Mouse (Mus musculus): ENCODE results near the gene Fam222b.
A peak's percentile ranks its signal among the peaks of the same experiment; 100 is the strongest.
"Not testable (repeated sequence)": the region's sequence is repeated elsewhere in the genome, so short reads cannot be mapped to it uniquely, and the experiment has no call there.

Fam222b gene

DNA sequence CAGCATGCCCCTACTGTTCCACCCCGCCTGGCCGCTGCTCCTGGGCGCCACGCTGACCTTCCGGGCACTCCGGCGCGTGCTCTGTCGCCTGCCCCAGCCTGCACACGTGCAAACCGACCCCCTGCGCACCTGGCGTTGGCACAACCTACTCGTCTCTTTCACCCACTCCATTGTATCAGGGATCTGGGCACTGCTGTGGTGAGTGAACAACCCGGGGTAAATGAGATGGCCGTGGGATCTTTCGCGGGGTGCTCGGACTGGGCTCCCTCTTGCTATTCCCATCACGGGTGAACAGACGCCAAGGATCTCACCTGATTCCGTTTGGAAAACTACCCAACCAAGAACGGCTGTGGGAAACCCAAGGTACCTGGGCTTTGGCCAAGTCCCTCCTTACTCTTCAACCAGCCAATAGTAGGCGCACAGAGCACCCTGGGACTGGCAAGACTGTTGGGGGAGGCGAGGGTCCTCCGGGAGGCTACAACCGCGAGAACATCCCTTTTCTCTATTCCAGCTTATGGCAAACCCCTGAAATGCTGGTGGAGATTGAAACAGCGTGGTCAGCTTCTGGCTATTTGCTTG is 84.5 kb downstream of the Fam222b start:
- DNase-seq (ENCODE audit: extremely low spot score, low spot score), result no peak

DNA sequence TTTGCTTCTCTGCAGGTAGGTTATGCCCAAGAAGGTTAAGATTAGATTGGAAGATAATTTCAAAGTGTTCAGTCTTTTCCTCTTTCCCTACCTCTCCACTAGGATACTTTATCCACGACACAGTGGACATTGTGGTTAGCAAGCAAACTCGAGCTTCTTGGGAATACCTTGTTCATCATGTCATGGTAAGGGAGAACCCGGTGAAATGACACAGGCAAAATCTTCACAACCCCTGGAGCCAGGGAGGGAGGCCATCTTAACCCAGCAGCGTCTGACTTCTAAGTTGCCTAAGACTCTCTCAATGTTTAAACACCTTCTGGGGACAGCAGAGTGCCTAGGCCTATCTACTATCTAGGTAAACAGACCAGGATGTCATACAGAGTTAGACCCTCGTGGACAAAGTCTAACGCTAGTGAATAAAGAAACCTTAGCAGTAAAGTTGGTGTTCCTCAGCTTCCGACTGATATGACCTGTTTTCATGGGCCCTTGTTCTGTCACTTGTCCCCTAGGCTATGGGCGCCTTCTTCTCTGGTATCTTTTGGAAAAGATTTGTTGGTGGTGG is 85.1 kb downstream of the Fam222b start:
- no peak for DNase-seq (ENCODE audit: extremely low spot score, low spot score)

DNA sequence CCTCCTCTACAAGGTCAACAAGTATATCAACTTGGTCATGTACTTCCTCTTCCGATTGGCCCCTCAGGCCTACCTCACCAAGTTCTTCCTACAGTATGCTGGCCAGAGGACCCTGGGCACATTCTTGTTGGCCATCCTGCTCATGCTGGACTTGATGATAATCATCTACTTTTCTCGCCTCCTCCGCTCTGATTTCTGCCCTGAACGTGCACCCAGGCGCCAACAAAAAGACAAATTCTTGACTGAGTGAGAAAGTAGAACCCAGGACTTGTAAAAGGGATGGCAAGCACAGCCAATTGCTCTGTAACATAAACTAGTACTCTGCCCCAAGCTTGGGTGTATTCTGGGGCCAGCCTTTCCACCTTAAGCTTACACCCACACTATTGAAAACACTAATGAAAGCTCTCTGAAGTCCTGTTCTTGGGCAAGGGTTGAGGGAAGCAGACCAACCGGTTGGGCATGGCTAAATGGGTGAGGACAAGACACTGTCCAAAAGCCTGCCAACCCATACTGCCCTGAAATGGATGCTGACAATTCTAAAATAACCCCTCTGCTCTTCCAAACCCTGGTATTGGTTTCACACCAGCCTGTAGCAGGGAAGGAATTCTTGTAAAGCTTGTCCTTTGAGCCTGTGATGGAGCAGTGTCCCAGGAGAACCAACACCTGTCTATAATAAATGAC is 85.8 kb downstream of the Fam222b start:
- DNase-seq (ENCODE audit: extremely low spot score, low spot score), result no peak

DNA sequence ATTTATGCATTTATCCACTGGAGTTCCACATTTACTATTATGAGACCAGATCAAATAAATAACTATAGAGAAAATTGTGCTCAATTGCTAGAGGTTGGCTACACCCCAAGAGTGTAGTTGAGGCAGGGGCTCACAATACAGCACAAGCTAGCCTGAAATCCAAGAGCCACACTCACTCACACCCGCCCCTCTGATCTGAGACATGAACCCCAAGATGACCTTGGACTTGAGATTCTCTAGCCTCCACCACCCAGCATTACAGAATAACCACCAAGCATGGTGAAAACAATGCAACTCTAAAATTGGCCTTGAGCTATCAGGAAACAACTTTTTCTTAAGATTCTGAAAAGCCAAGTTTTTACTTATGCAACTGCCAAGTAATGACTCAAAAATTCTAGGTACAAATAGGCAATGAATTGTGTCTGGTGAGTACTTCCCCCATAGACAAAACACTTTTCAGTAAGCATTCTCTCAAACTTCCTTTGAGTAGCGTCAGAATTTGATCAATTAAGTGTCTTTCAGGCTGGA is 87.4 kb downstream of the Fam222b start:
- DNase-seq (ENCODE audit: extremely low spot score, low spot score), result no peak

DNA sequence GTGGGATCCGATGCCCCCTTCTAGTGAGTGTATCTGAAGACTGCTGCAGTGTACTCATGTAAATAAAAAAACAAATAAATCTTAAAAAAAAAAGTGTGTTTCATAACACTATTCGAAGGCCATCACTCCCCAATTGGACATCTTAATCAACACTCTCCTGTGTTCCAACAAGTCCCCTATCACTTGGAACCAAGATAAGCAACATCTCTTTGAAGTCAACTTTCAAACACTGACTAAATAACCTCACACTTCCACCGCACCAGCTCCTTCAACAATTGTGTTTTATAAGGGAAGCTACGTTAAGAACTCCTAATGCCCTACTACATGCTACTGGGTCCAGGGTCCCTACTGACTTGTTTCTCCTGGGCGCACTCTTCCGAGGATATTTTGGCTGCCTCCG is 88.0 kb downstream of the Fam222b start:
- DNase-seq (ENCODE audit: extremely low spot score, low spot score), result no peak

DNA sequence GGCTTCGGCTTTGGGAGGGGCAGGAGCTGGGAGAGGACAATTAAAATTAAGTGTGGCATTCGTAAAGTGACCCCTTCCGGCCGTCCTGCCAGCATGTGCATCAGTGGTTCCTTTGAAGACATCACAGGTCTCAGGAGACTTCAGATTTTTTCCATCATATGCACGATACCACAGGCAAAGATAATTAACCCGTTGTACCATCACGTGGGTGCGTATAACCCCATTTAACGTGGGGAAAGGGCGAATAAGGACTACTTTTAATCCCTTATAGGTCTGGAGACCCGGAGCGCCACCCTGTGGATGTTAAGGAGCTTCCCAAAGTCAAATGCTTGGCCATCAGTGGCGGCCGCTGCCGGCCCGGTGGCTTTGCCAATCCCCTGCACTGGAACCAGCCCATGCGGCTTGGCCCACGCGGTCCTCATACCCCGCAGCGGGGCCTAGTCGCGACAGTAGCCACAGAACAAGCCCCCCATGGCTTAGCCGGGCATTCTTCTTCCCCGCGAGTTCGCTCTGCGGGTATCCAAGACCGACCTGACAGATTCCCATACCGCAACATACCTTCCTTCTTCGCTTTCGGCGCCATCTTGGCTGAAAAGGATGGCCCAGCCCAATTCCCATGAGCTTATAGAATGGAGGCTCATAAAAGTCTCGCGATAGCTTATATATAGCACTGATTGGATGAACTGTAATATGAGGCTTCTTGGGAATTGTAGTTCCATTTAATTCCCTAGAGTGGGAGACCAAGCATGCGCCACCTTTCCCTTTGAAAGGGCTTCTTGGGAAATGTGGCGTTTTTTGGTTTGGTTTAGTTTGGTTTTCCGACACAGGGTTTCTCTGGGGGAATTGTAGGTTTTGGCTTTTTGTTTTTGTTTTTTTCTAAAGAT is 88.7 kb downstream of the Fam222b start, which contains the start of gene Rpl23a:
Gene Rpl23a, minus strand, starts transcription at position 624 of the 884 bp plus-strand sequence.
- DNase-seq (ENCODE audit: extremely low spot score, low spot score), result peak; percentile 90

DNA sequence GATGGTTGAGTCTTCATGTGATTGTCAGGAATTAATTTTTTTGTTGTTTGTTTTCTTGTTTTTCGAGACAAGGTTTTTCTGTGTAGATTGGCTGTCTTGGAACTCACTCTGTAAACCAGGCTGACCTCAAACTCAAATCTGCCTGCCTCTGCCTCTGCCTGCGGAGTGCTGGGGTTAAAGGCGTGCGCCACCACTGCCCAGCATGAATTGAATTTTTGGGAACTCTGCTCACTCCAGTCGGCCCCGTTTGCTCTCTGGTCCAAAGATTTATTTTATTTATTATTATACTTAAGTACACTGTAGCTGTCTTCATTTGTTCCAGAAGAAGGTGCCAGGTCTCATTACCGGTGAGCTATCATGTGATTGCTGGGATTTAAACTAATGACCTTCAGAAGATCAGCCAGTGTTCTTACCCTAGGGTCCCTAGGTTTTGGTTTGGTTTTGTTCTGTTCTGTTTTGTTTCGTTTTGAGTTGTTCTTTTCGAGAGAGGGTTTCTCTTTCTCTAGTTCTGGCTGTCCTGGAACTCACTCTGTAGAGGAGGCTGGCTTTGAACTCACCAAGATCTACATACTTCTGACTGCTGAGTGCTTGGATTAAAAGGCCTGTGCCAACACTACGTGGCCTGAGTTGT is 89.5 kb downstream of the Fam222b start:
- DNase-seq (ENCODE audit: extremely low spot score, low spot score), result no peak

DNA sequence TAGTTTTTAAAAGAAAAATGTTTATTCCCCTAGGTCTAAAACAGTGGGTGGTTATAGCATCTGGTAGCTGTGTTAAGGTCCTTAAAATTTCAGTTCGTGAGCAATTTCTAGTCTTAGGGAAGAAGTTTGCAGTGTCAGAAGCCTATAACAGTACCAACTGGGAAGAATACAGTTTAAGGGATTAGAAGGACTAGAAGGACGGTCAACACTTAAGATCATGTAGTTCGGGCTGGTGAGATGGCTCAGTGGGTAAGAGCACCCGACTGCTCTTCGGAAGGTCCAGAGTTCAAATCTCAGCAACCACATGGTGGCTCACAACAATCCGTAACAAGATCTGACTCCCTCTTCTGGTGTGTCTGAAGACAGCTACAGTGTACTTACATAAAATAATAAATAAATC is 90.2 kb downstream of the Fam222b start:
- DNase-seq (ENCODE audit: extremely low spot score, low spot score), result not testable (repeated sequence)

DNA sequence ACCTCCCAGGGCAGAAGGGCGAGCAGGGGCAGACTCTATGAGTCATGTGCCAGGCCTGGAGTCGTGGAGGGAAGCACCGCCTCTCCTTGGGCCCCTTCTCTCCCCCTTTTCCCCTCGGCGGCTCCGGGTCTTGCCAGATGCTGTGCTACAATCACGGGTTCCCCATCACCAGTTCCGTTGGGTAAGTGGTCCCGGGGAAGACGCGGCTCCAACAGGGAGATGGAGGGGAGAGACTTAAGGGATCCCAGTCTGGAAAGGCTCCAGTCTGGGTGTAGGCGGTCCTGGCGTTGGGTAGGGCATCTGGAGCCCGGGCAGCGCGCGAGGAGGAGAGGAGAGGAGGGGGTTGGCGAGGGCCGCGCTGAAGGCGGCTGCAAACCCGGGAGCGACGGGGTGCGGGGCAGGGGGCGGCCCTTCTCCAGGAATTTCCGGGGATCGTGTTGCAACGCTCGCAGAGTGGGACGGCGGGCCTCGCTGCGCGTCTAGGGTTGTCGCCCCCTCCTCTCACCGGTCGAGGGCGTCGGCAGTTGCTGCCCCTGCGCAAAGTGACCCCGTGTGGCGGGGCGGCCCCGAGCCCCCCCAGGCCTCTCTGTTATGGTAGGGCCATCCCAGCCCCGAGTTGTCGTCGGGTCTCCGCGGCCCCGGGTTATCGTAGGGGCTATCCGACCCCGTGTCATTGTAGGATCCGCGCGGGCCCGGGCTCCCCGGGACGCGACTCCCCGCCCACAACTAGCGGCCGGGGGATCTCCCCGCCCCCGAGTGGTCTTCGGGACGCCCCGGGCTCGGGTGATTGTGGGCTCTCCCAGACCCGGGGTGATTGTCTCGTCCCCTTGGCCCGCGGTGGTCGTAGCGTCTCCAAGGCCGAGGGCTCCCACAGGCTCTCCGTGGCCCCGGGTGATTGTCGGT is 94.1 kb downstream of the Fam222b start, which contains the start of gene Rab34:
Gene Rab34, plus strand, starts transcription at position 100 of the 903 bp plus-strand sequence.
- peak; percentile 88 for DNase-seq (ENCODE audit: extremely low spot score, low spot score)

DNA sequence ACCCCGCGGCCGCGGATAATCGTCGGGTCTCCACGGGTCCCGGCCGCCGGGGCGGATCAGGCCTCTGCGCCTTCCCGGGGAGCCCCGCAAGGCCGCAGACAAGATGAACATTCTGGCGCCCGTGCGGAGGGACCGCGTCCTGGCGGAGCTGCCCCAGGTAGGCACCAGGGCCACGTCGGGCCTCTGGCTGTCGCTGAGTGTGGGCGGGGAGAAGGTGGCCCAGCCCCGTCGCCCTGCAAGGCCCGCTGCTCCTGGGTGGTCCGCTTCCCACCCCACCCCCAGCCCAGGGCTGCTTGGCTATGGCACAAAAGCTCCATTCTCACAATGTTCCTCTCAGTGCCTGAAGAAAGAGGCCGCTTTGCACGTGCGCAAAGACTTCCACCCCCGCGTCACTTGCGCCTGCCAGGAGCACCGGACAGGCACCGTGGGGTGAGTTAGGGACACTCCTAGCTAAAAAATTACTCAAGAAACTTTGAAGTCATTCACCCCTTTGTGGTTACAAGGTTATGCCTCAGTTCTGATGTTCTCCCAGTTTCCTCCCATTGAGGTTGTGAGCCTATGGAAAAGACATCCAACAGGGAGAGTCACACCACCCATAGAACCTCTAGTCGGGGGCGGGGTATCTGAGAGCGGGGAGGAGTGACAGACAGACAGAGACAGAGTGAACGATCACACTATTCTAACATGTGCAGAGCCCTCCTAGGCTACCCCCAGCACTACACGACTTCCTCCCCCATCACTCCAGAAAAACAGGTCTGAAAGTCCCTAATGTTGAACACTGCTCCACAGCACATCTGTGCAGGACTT is 95.0 kb downstream of the Fam222b start:
- peak; percentile 94 for DNase-seq (ENCODE audit: extremely low spot score, low spot score)

DNA sequence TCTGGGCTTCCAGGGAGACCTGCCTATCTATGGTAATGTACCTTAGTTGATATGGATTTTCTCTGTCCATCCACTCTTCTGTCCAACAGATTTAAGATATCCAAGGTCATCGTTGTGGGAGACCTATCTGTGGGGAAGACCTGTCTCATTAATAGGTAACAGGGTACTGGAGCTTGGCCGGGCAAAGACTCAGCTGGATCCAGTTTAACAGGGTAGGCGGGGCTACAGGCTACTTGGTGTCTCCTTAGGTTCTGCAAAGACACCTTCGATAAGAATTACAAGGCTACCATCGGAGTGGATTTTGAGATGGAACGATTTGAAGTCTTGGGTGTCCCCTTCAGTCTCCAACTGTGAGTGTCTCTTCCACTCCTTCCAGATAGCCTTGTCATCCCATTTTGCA is 95.6 kb downstream of the Fam222b start:
- no peak for DNase-seq (ENCODE audit: extremely low spot score, low spot score)

DNA sequence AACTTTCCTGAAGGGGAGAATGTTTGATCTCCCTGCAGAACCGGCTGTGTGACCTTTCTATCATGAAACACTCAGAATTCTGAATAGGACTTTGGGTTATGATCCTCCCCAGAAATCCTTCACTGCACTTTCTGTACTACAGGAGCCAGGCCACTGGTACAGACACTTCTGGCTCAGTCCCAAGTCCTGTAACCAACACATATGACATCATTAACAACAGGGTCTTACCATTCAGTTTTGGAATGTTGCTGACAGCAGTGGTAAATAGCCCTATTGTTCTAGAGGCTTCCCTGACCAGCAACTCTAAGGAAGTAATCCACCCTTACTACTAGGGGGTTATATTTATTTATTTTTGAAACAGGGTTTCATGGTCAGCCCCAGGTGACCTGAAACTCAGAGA is 98.7 kb downstream of the Fam222b start, which contains the start of gene Proca1:
Gene Proca1, plus strand, starts transcription at position 280 of the 400 bp plus-strand sequence.
- DNase-seq (ENCODE audit: extremely low spot score, low spot score), result no peak

DNA sequence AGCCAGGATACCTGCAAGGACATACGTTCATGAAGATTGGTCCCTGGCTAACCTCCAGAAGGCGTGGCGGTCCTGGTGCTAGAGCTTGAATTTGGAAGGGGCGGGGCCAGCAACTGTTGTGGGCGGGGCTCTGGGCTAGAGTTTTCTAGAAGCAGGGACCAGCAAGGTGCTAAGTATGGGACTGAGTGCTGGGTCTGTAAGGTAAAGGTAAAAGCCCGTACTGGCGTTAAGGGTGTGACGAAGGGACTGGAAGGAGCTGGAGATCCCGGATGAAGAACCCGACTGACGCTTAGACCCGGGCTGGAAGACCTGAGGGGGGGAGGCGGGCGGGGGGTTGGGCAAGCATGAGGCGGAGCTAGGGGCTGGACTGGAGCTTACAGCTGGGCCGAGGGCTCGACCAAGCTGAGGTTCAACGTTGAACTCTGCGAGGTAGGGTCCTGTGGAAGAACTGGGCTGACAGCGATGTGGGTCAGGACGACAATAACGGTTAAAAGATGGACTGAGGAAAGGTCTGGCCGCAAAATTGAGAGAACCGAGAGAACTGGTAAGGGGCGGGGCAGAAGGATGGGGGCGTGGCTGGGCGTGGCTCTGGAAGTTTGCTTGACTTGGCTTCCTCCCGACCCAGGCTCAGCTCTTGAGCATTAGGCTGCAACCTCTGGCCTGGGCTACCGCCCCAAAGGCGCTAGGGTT is 100.1 kb downstream of the Fam222b start:
- DNase-seq (ENCODE audit: extremely low spot score, low spot score), result peak; percentile 78

DNA sequence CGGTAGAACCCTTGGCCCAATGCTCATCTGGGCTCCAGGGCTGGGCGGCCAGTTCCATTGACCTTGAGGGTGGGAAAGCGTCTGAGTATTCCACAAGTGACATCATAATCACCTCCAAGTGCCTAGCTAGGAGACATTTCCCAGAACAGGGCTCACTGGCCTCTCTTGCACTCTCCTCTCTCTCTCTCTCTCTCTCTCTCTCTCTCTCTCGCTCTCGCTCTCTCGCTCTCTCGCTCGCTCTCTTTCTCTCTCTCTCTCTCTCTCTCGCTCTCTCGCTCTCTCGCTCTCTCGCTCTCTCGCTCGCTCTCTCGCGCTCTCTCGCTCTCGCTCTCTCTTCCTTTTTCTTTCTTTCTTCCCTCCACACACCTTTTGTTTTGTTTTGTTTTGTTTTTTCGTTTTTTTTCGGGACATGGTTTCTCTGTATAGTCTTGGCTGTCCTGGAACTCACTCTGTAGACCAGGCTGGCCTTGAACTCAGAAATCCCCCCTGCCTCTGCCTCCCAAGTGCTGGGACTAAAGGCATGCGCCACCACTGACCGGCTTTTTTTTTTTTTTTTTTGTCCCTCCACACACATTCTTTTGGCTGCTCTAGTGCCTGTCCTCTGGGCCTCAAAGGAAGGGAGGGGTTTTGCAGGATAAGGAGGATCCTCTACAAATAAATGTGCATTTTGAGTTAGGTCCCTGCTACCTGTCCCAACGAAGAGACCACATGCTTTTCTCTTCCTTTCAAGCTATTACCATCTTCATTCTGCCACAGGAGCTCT is 100.8 kb downstream of the Fam222b start:
- DNase-seq (ENCODE audit: extremely low spot score, low spot score), result no peak

DNA sequence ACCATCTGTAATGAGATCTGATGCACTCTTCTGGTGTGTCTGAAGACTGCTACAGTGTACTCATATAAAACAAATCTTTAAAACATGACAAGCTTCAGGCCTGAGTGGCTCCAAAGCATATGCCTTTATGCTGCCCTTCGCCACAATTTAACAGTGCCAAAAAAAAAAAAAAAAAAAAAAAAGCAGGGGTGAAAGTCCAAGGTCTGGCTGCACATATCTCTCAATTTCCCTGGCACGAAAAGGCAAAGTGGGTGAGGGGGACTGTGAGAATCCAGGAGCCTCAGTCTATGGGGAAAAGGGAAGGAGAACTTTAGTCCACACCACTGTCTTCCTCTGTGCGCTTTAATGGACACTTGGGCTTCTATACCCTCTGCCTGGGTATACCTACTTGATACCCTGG is 107.9 kb downstream of the Fam222b start:
- DNase-seq (ENCODE audit: extremely low spot score, low spot score), result no peak

DNA sequence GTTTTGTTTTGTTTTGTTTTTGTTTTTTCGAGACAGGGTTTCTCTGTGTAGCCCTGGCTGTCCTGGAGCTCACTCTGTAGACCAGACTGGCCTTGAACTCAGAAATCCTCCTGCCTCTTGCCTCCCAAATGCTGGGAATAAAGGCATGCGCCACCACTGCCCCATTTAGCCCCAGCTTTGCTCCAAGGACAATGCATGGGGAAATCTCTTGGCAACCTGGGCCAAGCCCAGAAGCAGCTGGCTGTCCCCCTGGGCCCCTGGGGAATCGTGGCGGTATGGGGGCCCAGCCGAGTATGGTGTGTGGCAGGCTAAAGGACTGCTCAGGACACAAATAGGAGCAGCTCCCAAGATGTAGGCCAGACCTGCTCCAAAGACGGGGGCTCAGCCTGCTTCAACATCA is 109.8 kb downstream of the Fam222b start:
- no peak for DNase-seq (ENCODE audit: extremely low spot score, low spot score)

DNA sequence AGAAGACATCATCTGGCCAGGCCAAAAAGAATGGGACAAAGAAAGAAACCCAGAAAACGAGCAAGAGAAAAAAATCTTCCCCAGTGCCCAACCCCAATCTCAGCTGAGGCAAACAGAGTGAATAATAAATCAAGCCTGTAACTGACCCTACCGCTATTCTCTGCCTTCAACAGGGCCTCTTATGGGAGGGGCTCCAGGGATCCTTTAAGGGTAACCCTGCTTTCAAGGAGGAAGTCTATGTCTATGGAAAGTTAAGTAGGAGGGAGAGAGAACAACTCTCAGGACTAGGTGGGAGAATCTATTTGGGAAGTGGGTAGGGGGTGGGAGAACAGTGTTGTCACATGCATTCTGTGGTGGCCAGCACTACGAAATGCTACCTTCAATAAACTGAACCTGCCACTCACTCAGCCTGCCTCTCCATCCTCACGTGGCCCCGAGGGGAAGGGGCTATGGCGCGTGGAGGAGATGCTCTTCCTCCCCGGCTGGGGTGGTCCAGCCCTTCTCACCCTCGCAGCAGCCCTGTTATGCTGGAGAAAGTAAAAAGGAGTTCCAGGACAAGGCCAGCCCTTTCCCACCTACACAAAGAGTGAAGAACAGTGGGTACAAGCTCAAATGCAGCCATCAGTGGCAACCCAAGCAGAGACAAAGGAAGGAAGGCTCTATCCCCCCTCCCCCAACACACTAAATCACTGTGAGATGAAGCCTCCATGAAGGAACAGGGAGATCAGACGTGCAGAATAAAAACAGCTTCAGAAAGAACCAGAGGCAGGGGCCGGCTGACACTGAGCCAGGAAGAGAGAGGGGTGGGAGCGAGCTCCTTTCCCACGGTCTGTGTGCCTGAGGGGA is 111.1 kb downstream of the Fam222b start:
- DNase-seq (ENCODE audit: extremely low spot score, low spot score), result peak; percentile 48

All from neural tube, embryonic 10.5 days (tissue).